Mouse (Mus musculus) cerebellum, adult 11 months (tissue): ENCODE measurements around the gene Myof.

Experiments used
- DNase-seq: peaks from one replicate; pipeline ENCODE4 v3.0.0; 2022

Myof gene

DNA sequence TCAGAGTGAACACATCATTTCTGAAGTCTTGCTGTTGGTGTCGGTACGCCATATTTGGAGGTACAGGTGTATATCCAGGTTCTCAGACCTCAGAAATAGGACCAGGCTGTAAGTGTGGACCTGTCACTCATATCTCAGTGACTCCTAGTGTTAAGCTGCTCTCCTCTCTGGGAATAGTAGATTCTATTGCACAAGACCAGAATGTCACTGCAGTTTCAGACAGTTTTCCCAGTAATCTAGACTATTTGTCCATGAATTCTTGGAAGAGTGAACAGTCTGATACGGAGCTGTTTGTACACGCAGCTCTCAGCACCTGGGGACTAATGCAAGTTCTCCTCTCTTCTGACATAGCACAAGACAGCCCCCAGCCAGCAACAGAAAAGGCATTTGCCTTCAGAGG lies 42.4 kb downstream of the Myof start:
- no peak for DNase-seq

DNA sequence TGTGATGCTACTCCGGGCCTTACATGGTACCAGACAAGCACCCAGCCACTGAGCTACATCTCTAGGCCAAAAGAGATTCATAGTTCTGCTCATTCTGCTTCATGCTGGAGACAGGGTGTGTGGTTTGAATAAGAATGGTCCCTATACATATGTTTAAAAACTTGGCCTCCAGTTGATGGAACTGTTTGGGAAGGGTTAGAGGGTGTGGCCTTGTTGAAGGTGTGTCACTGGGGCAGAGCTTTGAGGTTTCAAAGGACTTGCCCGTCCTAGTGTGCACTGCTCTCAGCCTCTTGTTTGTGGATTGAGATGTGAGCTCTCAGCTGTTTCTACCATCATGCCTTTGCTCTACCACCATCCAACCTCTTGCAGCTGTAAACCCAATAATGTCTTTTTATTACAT lies 43.4 kb downstream of the Myof start:
- no peak for DNase-seq

DNA sequence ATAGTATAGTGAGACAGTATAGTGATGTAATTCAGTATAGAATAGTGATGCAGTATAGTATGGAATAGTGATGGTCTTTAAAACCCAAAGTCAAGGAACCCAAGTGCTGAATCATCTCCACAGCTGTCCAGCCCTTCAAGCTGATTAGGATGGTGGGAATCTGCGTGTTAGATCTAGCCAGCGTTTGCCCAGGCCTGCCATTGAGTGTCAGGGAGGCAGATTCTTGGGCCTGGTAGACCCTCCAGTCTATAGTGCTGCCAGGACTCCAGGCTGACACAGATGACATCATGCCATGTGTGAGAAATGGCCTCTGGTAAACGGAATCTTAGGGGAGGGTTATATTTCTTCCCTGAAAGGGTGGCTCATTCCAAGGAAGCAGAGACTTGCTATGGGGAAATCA lies 49.1 kb downstream of the Myof start:
- no peak for DNase-seq

DNA sequence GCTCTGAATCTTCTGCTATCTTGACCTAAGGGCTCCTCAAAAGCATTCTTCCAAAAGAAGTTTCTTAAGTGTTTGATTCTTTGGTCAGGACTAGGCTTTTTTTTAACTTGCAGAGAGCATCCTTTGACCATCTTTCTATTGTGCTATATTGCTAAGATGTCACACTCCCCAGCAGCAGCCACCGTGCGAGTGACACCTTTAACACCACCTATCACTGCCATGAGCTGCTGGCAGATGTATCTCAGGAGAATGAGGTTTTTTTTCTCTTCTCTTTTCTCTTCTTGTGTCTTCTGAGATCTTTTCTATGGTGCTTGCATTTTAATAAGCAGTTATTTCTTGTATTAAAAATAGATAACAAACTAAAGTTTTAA lies 51.2 kb downstream of the Myof start:
- DNase-seq: no peak

DNA sequence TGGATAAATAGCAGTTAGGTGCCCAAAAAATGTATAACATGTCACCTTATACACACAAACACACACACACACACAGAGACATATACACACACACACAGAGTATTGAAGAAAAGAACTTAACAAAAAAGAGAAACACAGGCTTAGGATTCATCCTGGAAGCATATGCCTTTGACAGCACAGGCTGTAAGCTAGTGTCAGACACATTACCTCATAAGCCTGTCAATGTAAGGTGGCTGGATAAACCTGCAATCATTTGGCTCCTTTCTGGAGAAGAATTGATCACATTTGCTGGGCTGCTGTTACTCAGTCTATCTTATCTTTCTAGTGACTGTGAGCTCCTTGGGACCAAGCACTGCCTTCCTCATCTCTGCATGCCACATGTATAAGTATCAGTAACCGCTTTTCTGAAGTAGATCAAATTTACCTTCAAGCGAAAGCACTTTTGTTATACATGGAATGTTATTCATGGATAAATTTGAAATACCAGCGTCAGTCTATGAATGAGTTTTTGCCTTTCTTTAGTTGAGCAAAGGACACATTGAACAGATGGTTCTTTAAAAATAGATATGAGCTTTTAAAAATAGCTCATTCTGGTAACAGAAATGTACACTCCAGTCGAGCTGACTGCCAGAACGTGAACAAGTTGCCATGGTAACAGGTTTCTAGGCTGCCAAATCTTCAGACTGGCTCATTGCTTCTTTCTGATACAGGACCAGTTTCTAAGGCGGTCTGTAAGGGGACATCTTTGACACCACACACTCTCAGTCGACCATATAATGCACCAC lies 51.8 kb downstream of the Myof start:
- DNase-seq: peak; percentile 68

DNA sequence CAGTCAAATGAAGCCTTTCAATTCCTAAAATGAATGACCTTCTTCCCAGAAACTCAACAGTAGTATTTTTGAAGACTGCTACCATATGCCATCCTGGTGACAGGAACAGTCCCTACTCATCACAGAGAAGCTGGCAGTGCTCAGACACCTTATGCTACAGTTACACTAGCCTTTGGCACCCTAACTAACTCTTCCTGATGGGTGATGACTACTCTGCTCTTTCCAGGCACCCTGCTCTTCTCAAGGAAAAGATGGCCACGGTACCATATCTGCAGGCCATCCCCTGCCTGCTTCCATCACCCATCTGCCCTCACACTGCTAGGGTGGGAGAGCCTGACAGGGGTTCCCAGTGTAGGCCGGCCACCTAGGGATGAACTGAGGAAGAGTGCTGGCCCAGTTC lies 53.4 kb downstream of the Myof start:
- DNase-seq: peak; percentile 24

DNA sequence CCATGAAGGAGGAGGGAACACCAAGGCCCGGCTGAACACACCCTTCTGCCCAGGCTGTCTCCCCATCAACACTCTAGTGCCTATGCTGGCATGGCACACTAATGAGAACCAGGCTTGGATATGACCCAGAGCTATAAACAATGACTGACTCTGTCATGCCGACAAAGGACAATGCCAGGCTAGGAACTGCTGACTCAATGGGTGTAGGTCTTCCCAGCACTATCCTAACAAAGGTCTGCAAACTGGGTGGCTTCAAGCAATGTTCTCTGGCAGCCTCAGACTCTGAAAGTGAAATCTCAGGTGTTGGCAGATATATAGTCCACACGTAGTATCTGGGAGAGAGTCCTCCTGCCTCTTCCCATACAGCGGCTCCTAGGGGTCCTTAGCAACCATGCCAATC lies 55.2 kb downstream of the Myof start:
- no peak for DNase-seq

DNA sequence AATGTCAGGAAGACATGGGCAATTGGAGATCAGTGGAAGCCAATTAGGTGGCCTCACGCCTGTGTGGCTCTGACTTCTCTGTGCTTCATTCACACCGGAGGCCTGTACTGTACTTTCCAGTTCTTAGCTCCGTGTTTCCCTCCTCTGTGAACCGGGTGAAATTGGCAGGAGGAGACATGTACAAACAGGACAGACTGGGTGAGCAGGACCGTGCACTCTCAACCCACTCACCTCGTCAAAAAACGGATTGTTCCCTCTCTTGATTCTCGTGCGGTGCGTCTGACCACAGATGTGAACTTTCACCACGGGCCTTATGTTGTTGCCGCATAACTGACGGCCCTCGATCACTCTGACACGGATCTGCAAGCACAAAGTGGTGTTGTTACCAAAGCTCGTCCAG lies 57.6 kb downstream of the Myof start:
- DNase-seq: no peak

DNA sequence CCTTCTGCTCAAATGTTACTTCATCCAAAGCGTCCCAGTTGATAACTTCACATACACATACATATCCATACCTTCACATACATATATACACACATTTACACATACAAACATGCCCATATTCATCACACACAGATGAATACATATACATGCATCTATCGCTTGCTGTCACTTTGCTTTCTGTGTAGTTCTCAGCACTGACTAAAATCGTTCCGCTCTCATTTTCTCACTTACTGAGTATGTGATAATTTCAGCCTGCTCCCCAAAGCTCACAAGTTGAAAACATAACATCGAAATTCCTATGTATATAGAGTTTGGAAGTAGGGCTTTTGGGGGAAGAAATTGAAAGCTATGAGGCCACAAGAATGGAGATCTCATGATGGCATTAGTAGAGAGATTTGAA lies 67.4 kb downstream of the Myof start:
- DNase-seq: no peak

DNA sequence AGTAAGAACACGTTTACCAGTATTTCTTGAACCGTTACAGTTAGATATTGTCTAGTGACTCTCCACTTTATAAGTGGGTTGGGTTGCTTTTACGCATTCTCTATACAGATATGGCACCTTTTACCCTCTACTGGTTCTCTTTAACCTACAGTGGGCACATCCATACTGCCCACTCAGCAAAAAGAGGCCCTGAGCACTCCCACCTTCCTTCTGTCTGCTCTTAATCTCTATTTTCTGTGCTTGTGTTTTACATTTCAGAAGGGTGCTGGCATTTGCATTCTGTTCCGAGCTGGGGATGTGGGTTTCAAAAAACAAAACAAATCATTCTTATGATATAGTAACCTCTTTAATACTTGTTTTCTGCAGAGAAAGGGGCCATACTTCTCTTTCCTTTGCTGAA lies 72.8 kb downstream of the Myof start:
- no peak for DNase-seq

DNA sequence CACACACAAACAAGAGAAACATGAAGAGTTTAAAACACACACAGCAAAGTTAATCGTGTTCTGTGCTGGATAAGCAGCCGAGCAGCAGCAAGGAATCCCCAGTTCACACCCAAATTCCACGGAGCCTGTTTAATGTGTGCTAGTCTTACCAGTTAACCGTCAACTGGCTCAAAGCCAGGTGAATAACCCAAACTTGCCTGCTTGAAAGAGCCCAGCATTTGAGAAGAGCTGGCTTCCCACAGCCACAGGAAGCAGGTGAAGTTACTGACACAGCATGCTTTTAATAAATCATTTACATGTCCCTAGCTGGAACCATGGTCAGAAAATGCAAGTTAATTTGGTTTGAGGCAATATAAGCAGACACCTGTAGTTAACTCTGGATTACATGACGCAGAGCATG lies 73.4 kb downstream of the Myof start:
- DNase-seq: no peak

DNA sequence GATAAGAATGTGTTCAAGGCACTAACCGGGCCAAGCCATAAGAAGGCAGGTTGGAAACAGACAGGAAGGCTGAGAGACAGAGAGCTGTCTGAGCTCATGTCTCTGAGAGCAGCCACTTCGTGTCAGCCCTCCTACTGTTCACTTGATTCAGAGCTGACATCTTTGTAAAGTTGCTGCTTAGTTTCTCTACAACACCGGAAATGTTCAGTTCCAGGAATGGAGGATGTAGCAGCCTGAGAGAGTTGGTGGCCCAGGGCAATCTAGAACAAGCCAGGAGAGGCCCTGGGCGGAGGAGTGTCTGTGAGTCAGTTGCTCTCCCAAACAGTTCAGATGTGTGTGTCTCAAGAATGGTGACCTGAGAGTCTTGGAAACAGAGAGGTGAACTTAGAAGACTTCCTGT lies 77.5 kb downstream of the Myof start:
- DNase-seq: no peak

DNA sequence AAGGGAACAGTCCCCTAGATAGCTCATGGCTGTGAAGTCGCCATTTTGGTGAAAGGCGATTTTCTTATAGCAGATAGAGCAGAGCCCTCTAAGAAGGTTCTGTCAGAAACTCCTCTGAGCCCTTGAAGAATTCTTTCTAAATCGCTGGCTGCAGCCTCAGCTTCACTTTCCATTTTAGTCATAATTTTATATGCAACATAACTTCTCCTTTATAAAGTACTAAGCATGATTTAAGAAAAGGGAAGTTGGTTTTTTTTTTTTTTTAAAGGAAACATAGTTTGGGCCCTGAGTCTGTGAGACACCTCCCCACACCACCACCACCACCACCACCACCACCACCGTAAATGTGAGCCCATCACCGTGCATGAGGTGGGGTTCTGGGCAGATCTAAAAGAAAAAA lies 80.0 kb downstream of the Myof start:
- no peak for DNase-seq

DNA sequence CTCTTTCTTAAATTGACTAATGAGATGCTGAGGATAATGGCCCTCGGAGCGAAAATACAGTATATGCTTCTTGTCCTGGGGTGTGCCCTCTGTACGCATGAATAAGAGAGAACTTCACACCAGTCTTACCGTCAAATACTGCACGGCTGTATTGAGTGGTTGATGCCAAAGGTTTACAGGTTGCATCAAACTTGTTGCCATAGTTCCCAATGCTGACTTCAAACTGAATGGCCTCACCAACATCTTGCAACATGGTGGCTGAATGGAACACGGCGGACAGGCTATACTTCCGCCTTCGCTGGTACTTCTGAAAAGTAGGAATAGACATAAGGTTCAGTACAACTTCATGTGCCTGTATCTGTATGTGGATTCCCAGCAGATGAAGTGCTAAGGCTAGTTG lies 82.6 kb downstream of the Myof start:
- no peak for DNase-seq

DNA sequence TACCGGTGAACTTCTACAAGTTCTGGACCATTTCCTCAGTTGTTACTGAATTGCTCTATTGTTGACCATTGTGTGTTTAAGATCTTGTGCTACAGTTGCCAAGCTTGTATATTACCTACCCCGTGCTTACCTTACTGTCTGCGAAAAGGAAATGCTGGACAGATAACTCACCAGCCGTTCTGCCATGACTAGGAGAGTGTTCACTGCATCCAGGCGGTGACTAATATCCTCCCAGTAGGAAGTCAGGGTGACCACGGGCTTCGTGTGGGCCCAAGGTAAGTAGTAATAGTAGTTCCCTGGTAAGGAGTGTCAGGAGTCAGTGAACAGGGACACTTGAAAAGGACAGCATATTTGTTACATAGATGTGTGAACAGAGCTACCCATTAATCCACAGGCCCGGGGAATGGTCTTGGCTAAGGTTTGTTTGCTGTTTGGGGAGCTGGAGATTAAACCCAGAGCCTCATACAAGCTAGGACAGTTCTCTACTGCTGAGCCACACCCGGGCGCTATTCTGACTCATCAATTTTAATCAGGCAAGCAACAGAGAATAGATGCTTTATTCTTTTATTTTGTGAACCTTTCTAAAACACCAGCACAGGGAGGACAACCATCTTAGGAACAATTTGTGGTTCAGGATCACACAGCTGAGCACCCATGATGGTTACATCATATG lies 83.7 kb downstream of the Myof start:
- no peak for DNase-seq

DNA sequence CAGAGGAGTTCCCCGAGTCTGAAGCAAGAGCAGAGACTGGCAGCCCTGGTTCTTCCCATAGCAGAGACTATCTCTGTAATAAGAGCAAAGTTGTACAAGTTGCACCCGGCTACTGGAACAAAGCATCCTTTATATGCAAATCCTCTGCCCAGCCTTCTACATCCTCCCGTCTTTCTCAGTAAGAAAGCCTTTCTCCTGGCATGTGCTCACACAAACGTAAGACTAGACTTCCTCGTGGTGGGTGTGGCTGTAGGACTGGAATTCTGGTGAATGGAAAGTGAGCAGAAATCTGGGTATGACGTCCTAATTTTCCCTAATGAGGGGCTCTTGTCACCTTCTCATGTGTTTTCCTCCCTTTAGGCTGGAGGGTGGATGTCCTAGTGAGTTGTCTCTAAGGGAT lies 84.3 kb downstream of the Myof start:
- DNase-seq: no peak

DNA sequence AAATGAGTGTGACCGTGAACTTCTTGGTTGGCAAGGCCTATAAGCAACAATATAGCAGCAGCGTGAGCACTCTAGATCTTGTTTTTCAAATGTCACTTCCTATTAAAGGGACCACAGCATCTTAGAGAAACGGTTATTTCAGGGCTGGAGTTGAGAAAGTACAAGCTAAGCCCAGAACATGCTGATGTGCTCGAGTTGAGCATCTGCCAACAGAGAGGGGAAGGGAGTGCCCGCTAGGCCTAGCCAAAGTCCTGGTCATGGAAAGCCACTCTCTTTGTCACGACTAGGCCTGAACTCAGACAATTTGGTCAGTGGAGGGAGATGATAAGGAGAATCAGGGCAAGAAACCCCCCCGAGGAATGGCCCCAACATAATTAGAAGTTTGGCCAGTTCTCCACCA lies 86.1 kb downstream of the Myof start:
- no peak for DNase-seq

DNA sequence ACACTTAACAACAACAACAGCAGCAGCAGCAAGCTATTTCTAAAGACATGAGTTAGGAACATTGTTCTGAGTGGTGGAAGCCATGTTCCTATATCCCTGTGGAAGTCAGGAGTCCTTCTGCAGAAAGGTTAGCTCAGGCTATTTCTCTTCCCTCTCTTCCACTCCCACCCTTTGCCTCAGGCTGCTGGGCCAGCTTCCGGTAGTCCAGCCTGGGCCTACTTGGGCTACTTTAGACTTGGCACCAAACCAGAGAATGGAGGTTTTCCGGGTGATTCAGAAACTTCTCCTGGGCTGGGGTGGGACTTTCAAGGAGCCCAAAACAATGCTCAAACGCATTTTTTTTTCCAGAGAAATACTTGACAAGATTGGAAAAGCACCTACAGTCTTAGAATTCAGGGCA lies 87.4 kb downstream of the Myof start:
- no peak for DNase-seq

DNA sequence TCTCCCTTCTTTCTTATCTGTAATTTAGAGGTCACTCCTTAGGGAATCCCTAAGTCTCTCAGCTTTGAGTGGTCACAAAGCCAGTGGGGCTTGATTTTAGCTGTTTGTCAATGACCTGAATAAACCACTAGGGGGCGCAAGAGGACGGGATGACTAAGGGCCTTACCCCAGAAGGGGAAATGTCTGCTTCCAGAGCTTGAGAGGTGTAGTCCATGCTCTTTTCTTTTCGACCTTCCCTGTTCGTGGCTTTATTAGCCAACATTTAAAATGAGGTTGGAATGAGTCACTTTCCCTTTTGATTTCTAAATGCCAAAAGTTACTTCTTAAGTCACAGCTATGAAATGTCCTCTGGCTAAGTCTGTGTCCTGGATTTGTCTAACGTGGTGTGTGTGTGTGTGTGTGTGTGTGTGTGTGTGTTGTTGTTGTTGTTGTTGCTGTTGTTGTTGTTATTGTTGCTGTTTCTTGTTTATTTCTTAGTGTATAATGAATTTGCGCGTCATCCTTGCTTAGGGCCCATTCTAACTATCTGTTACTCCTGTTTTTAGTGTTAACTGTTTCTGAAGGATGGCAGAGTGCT lies 87.9 kb downstream of the Myof start:
- DNase-seq: peak; percentile 63

DNA sequence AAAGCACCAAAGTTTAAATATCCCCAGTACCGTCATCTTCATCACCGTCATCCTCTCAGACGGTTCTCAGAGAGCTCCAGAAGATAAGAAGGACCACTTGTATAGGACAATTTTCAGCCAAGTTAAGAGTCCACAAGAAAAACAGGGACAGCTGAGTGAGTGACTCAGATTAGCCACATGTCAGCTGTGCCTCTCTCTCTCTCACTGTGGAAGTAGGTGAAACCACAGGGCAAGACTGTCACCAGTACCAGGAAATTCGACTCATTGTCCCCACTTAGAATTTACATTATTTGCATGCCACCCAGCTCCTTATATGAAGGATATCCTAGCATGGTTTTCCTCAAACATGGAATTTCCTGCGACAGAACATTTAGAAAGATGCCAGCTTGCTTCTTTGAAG lies 88.6 kb downstream of the Myof start:
- no peak for DNase-seq

DNA sequence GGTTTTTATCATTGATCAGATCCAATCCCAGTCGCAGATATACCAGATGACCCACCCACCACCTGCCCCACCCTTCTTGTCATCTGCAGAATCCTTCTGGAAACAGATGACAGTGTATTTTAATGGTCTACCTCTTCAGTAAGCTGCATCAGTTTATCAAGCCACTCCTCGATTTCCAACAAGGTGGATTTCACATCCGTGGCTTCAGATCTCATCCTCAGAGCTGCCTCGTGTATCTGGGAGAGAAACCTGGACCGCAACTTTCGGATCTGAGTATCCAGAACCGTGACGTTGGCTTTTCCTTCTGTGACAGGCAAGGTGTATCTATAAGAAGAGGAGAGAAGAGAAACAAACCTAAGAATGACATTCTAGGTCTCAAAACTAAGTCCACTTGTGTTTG lies 89.1 kb downstream of the Myof start:
- DNase-seq: no peak

DNA sequence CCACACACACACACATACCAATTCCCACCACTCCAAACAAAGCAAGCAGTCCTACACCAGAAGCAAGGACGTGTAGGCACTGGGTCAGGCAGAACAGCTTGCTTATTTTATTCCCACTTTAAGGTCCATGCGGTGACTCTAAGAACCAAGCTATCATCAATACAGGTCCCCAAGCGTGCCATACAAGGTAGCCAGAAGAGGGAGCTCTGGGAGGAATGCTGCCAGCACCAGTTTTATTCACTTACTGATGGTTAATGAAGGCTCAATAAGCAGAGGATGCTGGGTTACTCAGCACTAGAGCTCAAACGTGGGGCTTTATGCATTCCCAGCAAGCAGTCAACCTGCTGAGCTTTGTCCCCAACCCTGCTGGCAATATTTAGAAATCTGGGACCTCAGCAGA lies 96.7 kb downstream of the Myof start:
- DNase-seq: no peak

DNA sequence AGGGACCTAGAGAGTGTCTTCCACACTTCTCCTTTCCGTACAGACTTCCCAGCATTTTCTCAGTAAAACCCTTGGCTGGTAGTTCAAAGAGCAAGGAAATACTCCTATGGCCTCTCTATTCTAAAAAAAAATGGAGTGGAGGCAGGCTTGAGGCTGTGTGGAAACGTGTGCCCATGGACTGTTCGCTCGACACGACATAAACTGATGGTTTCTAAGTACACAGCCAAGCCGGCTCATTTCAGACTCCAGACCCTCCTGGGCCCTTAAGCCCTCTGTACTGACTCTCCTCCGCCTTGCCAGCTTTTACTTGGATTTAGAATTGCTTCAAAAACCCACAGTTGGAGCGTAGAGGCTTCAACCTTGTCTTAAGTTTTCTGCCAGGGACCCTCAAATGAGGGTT lies 97.3 kb downstream of the Myof start:
- no peak for DNase-seq

DNA sequence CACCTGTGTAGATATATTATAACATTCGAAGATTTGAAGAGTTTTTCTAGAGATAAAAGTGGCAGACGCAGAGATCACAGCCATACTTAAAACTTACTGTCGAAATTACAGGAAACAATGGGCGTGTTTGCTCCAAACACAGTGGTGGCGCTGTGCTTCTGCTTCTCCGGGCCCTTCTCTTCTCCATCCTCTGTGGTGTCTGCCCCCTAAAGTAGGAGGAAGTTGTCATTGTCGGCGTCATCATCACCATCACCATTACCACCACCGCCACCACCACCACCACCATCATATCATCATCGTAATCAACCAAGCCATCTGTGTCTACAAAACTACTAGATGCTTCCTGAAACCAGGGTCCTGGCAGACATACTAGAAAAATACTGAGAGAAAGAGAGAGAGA lies 104.2 kb downstream of the Myof start:
- no peak for DNase-seq

DNA sequence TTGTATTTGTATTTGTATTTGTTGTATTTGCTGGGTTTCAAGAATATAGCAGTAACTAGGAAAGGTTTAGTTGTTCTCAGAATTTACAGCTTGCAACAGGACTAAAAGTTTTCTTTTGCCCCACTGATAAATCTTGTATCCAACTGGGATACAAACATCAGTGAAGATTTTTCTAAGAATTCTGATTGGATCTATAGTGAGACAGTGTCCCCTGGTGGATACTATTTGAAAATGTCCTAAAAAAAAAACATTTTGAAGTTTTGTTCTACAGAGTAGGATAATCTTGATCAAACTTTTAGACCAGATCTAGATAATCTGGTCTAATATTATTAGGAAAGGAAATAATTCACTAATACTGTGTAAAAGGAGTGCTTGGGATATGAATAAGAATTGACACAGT lies 106.3 kb downstream of the Myof start:
- DNase-seq: no peak
